Mouse (Mus musculus) MEL (cell line): ENCODE measurements around the gene Ibsp. TPM values are rescaled to one million over a fixed set of nuclear protein-coding genes. Genes with fewer than 3 reads are reported as not detected.

Source experiments
- DNase-seq: peaks from one replicate; pipeline ENCODE4 v3.0.0; 2011; ENCODE audit warnings: low read depth, low spot score
- H3K27ac ChIP-seq: 2 replicates; pipeline ENCODE4 v1.5.1; 2012; ENCODE audit warnings: low read depth, mild to moderate bottlenecking, control low read depth, low read length, moderate library complexity; ENCODE audit not compliant: control insufficient read depth
- H3K27me3 ChIP-seq, 2 experiments: fragments of 150-350 bp in 1 of 2; sonication (generic) in 1 of 2; 2 replicates each; pipeline ENCODE4 v1.6.1; 2012; ENCODE audit warnings: low read length in 2 of 2, mild to moderate bottlenecking in 2 of 2, improper control_type of control experiment in 1 of 2, moderate library complexity in 1 of 2; ENCODE audit not compliant: insufficient read depth in 2 of 2, control insufficient read depth in 1 of 2
- H3K36me3 ChIP-seq, 2 experiments: 2 replicates each; pipeline ENCODE4 v1.6.1; 2012 to 2014; ENCODE audit warnings: low read length in 2 of 2, improper control_type of control experiment in 1 of 2, inconsistent platforms in 1 of 2, mild to moderate bottlenecking in 1 of 2; ENCODE audit not compliant: insufficient read depth in 2 of 2, control insufficient read depth in 1 of 2
- H3K4me1 ChIP-seq, 2 experiments: fragments of 150-350 bp in 1 of 2; sonication (generic) in 1 of 2; 2 replicates each; pipeline ENCODE4 v1.6.1; 2012; ENCODE audit warnings: low read length in 2 of 2, improper control_type of control experiment in 1 of 2, mild to moderate bottlenecking in 1 of 2; ENCODE audit not compliant: insufficient read depth in 2 of 2, control insufficient read depth in 1 of 2
- H3K4me3 ChIP-seq, 2 experiments: fragments of 150-350 bp in 1 of 2; sonication (generic) in 1 of 2; 2 replicates each; pipeline ENCODE4 v1.5.1; 2012; ENCODE audit warnings: low read depth in 2 of 2, low read length in 2 of 2, mild to moderate bottlenecking in 2 of 2, moderate library complexity in 2 of 2, control low read depth in 1 of 2, improper control_type of control experiment in 1 of 2; ENCODE audit not compliant: control insufficient read depth in 1 of 2, insufficient read depth in 1 of 2
- H3K79me2 ChIP-seq: 2 replicates; pipeline ENCODE4 v1.6.1; 2012; ENCODE audit warnings: mild to moderate bottlenecking, low read length, moderate library complexity; ENCODE audit not compliant: control insufficient read depth, poor library complexity, insufficient read depth
- H3K9ac ChIP-seq: 2 replicates; pipeline ENCODE4 v1.6.1; 2012; ENCODE audit warnings: low read depth, mild to moderate bottlenecking, control low read depth, low read length, moderate library complexity; ENCODE audit not compliant: control insufficient read depth, poor library complexity, severe bottlenecking
- H3K9me3 ChIP-seq: fragments of 150-350 bp; sonication (generic); replicated peaks from 2 replicates; pipeline ENCODE4 v1.6.1; 2012; ENCODE audit warnings: mild to moderate bottlenecking, low read length, improper control_type of control experiment, moderate library complexity; ENCODE audit not compliant: insufficient read depth
- CHD2 ChIP-seq: IDR thresholded peaks from 2 replicates; pipeline ENCODE4 v1.6.1; 2011; ENCODE audit warnings: low read length, improper control_type of control experiment
- E2F4 ChIP-seq: IDR thresholded peaks from 2 replicates; pipeline ENCODE4 v1.6.1; 2011; ENCODE audit warnings: low read depth, low read length, improper control_type of control experiment, borderline replicate concordance
- ELF1 ChIP-seq: IDR thresholded peaks from 2 replicates; pipeline ENCODE4 v1.6.1; 2014; ENCODE audit warnings: low read depth, mild to moderate bottlenecking, inconsistent platforms, low read length, improper control_type of control experiment, moderate library complexity
- GABPA ChIP-seq: IDR thresholded peaks from 2 replicates; pipeline ENCODE4 v1.6.1; 2012; ENCODE audit warnings: low read depth, mild to moderate bottlenecking, inconsistent platforms, low read length, improper control_type of control experiment, moderate library complexity
- HCFC1 ChIP-seq: IDR thresholded peaks from 2 replicates; pipeline ENCODE4 v1.6.1; 2012; ENCODE audit warnings: low read depth, mild to moderate bottlenecking, inconsistent platforms, low read length, improper control_type of control experiment, moderate library complexity
- MAFK ChIP-seq: IDR thresholded peaks from 2 replicates; pipeline ENCODE4 v1.6.1; 2011; ENCODE audit warnings: low read depth, mild to moderate bottlenecking, low read length, improper control_type of control experiment, borderline replicate concordance
- MAZ ChIP-seq: IDR thresholded peaks from 2 replicates; pipeline ENCODE4 v1.6.1; 2012; ENCODE audit warnings: low read depth, mild to moderate bottlenecking, inconsistent platforms, low read length, improper control_type of control experiment
- MEF2A ChIP-seq: IDR thresholded peaks from 2 replicates; pipeline ENCODE4 v1.6.1; 2014; ENCODE audit warnings: low read depth, mild to moderate bottlenecking, inconsistent platforms, low read length, improper control_type of control experiment; ENCODE audit not compliant: poor library complexity, insufficient replicate concordance, severe bottlenecking; ENCODE audit errors: extremely low read depth
- MYB ChIP-seq: IDR thresholded peaks from 2 replicates; pipeline ENCODE4 v1.6.1; 2011; ENCODE audit warnings: mild to moderate bottlenecking, low read depth, low read length, improper control_type of control experiment
- NRF1 ChIP-seq: IDR thresholded peaks from 2 replicates; pipeline ENCODE4 v1.6.1; 2014; ENCODE audit warnings: low read depth, mild to moderate bottlenecking, inconsistent platforms, low read length, improper control_type of control experiment, moderate library complexity; ENCODE audit not compliant: poor library complexity, insufficient read depth, severe bottlenecking
- POLR2A ChIP-seq, 2 experiments: IDR thresholded peaks; 2 replicates each; pipeline ENCODE4 v1.6.1; 2011 to 2012; ENCODE audit warnings: low read length in 2 of 2, mild to moderate bottlenecking in 2 of 2, control low read depth in 1 of 2, improper control_type of control experiment in 1 of 2, low read depth in 1 of 2, moderate library complexity in 1 of 2; ENCODE audit not compliant: control insufficient read depth in 1 of 2, insufficient read depth in 1 of 2, poor library complexity in 1 of 2
- POLR2AphosphoS2 ChIP-seq: IDR thresholded peaks from 2 replicates; pipeline ENCODE4 v1.6.1; 2011; ENCODE audit warnings: low read length, improper control_type of control experiment
- POLR2AphosphoS5 ChIP-seq: IDR thresholded peaks from 2 replicates; pipeline ENCODE4 v1.6.1; 2012; ENCODE audit warnings: low read depth, borderline replicate concordance, mild to moderate bottlenecking, inconsistent platforms, low read length, moderate library complexity, mixed read lengths
- SIN3A ChIP-seq: IDR thresholded peaks from 2 replicates; pipeline ENCODE4 v1.6.1; 2012; ENCODE audit warnings: low read length, improper control_type of control experiment, inconsistent platforms
- SMC3 ChIP-seq: IDR thresholded peaks from 2 replicates; pipeline ENCODE4 v1.6.1; 2011; ENCODE audit warnings: low read depth, low read length, improper control_type of control experiment
- TAL1 ChIP-seq: IDR thresholded peaks from 2 replicates; pipeline ENCODE4 v1.6.1; 2012; ENCODE audit warnings: mild to moderate bottlenecking, inconsistent platforms, low read length, moderate library complexity, mixed read lengths
- UBTF ChIP-seq: IDR thresholded peaks from 2 replicates; pipeline ENCODE4 v1.6.1; 2012; ENCODE audit warnings: low read depth, mild to moderate bottlenecking, inconsistent platforms, low read length, improper control_type of control experiment, moderate library complexity, borderline replicate concordance; ENCODE audit not compliant: insufficient read depth
- USF1 ChIP-seq: IDR thresholded peaks from 2 replicates; pipeline ENCODE4 v1.6.1; 2014; ENCODE audit warnings: low read depth, mild to moderate bottlenecking, inconsistent platforms, low read length, improper control_type of control experiment, moderate library complexity
- USF2 ChIP-seq, 2 experiments: IDR thresholded peaks; 2 replicates each; pipeline ENCODE4 v1.6.1; 2011 to 2012; ENCODE audit warnings: improper control_type of control experiment in 2 of 2, low read length in 2 of 2, borderline replicate concordance in 1 of 2, inconsistent platforms in 1 of 2, low read depth in 1 of 2, mild to moderate bottlenecking in 1 of 2; ENCODE audit not compliant: insufficient read depth in 1 of 2
- ZMIZ1 ChIP-seq: IDR thresholded peaks from 2 replicates; pipeline ENCODE4 v1.6.1; 2012; ENCODE audit warnings: low read depth, mild to moderate bottlenecking, inconsistent platforms, low read length, improper control_type of control experiment, moderate library complexity
- ZNF384 ChIP-seq: IDR thresholded peaks from 2 replicates; pipeline ENCODE4 v1.6.1; 2012; ENCODE audit warnings: low read depth, mild to moderate bottlenecking, inconsistent platforms, low read length, improper control_type of control experiment
- polyA plus RNA-seq, 2 experiments: library from polyadenylated mRNA; stranded (reverse) in 1 of 2; unstranded in 1 of 2; fragments of >175 nt in 1 of 2; fragments of >200 nt in 1 of 2; gene quantifications; 2 replicates each; pipeline versions ENCODE4 v1.2.1 to v1.2.4; 2012; ENCODE audit warnings: low replicate concordance in 2 of 2, low read depth in 1 of 2; ENCODE audit not compliant: insufficient read length in 2 of 2, insufficient read depth in 1 of 2, missing spikeins in 1 of 2
- total RNA-seq: library from RNA; depleted of rRNA; stranded (reverse); fragments of 300-350 nt; gene quantifications from 2 replicates; pipeline ENCODE4 v1.2.3, GENCODE M21; 2012

The Ibsp gene
- total and polyA plus RNA-seq, 3 experiments, result not detected

DNA sequence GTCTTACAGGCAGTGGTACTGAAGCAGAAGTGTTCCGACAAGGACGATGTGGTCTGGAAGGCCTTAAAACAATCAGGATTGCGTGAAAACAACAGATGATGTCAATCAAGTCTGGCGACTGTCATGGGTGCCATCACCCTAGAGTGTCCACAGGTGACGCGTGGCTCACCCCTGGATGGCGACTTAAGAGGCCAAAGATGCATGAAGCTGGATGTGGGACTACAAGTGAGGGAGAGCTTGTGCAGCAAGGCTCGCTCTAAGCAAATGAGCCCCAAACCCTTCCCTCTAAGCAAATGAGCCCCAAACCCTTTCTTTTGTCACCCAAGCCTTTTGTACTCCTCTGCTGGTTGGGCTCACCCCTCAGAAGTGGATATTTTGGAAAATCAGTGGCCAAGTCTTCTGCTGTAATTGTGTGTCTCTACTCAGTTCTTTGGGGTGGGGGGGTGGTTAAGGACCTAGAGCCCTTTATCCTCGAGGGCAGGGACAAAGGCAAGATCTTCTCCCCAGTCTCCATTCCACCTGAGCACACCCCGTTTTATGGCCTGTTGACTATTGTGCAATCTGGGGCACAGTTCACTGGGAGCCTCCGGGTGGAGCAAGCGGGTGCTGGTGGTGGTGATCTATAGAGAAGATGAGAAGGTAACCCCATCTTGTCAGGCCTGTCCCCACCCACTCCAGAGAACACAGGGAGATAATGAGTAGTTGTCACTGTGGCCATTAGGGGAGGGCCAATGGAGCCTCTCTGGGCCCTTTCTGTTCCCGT, 35.8 kb upstream of the Ibsp start:
- TF ChIP-seq NRF1, result no peak
- TF ChIP-seq SIN3A, result no peak
- TF ChIP-seq MAZ, result no peak
- no peak for TF ChIP-seq POLR2AphosphoS5
- TF ChIP-seq E2F4, result no peak
- TF ChIP-seq ZMIZ1, result no peak
- Histone ChIP-seq H3K27me3 (no peaks in the 10 kb centered on the region), H3K79me2 (no peaks in the 10 kb centered on the region), H3K4me1 (no peaks in the 10 kb centered on the region), H3K9me3 (no peaks in the 10 kb centered on the region), H3K9ac (no peak overlapping the region), H3K27ac (no peak overlapping the region), H3K4me3 (no peak overlapping the region), H3K36me3 (no peaks in the 10 kb centered on the region)
- DNase-seq, result no peak

DNA sequence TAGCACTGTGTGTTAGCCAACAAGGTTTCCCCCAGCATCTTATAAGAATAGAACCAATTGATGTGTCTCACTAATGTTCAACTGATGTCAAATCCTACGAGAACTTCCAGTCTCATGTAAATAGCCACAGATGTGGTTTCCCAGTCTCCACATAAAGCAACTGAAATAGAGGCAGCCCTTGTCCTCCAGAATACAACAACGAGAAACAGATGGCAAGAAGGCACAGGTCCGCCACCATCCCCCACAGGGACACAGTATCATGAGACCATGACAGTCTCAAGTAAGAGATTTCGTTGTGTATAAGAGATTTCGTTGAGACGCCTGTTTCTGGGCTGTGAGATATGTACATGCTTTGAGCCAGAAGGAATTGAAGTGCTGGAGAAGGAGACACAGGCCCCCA, 4.8 kb upstream of the Ibsp start:
- Histone ChIP-seq H3K36me3 (no peaks in the 10 kb centered on the region), H3K27me3 (no peaks in the 10 kb centered on the region), H3K79me2 (no peaks in the 10 kb centered on the region), H3K27ac (no peak overlapping the region), H3K9ac (no peak overlapping the region), H3K4me1 (no peaks in the 10 kb centered on the region), H3K4me3 (no peak overlapping the region), H3K9me3 (no peaks in the 10 kb centered on the region)
- no peak for TF ChIP-seq ZMIZ1
- TF ChIP-seq MYB, result no peak
- TF ChIP-seq MAFK, result no peak
- no peak for TF ChIP-seq HCFC1
- no peak for TF ChIP-seq ZNF384
- TF ChIP-seq NRF1, result no peak
- no peak for TF ChIP-seq ELF1
- no peak for TF ChIP-seq USF2 (IDR thresholded peaks at IDR 0.05; ENCODE audit: borderline replicate concordance in 1 of 2, insufficient read depth in 1 of 2, low read depth in 1 of 2, low read length in 2 of 2)
- TF ChIP-seq E2F4, result no peak
- TF ChIP-seq USF1, result no peak
- TF ChIP-seq POLR2A (IDR thresholded peaks at IDR 0.05; ENCODE audit: control insufficient read depth in 1 of 2, insufficient read depth in 1 of 2, low read depth in 1 of 2, low read length in 2 of 2, poor library complexity in 1 of 2), result no peak
- TF ChIP-seq UBTF, result no peak
- no peak for TF ChIP-seq POLR2AphosphoS2
- TF ChIP-seq TAL1, result no peak
- TF ChIP-seq MAZ, result no peak
- no peak for TF ChIP-seq CHD2
- no peak for TF ChIP-seq MEF2A
- TF ChIP-seq SMC3, result no peak
- no peak for TF ChIP-seq GABPA
- no peak for DNase-seq
